Mouse (Mus musculus): ENCODE measurements around the gene Morc2a.

DNA sequence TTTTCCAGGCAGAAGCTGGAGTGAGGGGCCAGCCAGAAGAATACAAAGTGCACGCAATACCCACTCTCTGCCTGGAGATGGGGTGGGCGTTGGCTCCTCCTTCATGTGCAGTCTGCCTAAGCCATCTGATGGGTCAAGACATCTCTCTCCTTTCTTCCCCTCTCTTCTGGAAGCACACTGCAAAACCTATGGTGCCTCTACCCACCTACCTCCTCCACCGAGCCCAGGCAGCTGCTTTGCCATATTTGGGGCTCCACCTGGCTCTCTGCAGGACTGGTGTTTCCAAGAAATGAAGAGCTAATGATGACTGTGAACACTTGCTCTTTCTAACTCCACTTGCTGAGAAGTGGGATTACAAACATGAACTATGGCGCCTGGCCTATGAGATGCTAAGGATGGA is 82.5 kb downstream of the Morc2a start:
- TF ChIP-seq CTCF (IDR thresholded peaks at IDR 0.05) (no peak), POLR2A (IDR thresholded peaks at IDR 0.05; ENCODE audit: insufficient read depth, low read depth, low read length) (no peak)
